Mouse (Mus musculus) heart, embryonic 16.5 days (tissue): ENCODE results near the gene Mrm3. TPM values are rescaled to one million over a fixed set of nuclear protein-coding genes. Genes with fewer than 3 reads are reported as not detected.

ENCODE experiments used
- ATAC-seq: fragments of 200-750 bp; cut with Nextera tagmentation; replicated peaks from 2 replicates; pipeline ENCODE4 v1.8.0; 2017; ENCODE audit warnings: moderate number of reproducible peaks; ENCODE audit not compliant: insufficient read depth, low FRiP score; ENCODE audit errors: extremely low read depth
- H3K27ac ChIP-seq: fragments of 300-500 bp; sonication (generic); 2 replicates; pipeline ENCODE4 v1.5.1; 2014; ENCODE audit warnings: mild to moderate bottlenecking, low read length, control low read depth, moderate library complexity
- H3K27me3 ChIP-seq: fragments of 300-500 bp; sonication (generic); 2 replicates; pipeline ENCODE4 v1.6.1; 2014; ENCODE audit warnings: low read length, mixed read lengths; ENCODE audit not compliant: control insufficient read depth, insufficient read depth
- H3K36me3 ChIP-seq: fragments of 300-500 bp; sonication (generic); 2 replicates; pipeline ENCODE4 v1.6.1; 2014; ENCODE audit not compliant: control insufficient read depth, insufficient read depth
- H3K4me1 ChIP-seq: fragments of 300-500 bp; sonication (generic); 2 replicates; pipeline ENCODE4 v1.6.1; 2014; ENCODE audit warnings: low read length, mixed read lengths; ENCODE audit not compliant: control insufficient read depth, insufficient read depth
- H3K4me2 ChIP-seq: fragments of 300-500 bp; sonication (generic); 2 replicates; pipeline ENCODE4 v1.6.1; 2014; ENCODE audit warnings: low read depth, mild to moderate bottlenecking, control low read depth, low read length
- H3K4me3 ChIP-seq: fragments of 300-500 bp; sonication (generic); 2 replicates; pipeline ENCODE4 v1.5.1; 2014; ENCODE audit warnings: mild to moderate bottlenecking, control low read depth, low read length
- H3K9ac ChIP-seq: fragments of 300-500 bp; sonication (generic); 2 replicates; pipeline ENCODE4 v1.6.1; 2014; ENCODE audit warnings: low read length, control low read depth
- H3K9me3 ChIP-seq: fragments of 300-500 bp; sonication (generic); replicated peaks from 2 replicates; pipeline ENCODE4 v1.6.1; 2016; ENCODE audit warnings: low read length; ENCODE audit not compliant: control insufficient read depth
- WGBS: fragments of 180-500 bp; shearing (Covaris S2); extraction: QIAGEN DNeasy Blood & Tissue Kit; methylation state at CpG from one replicate; pipeline ENCODE4 v1.1.7; 2014; 5-methylcytosine and 5-hydroxymethylcytosine counted together
- polyA plus RNA-seq: library from polyadenylated mRNA; unstranded; fragments of >200 nt; fragmentation: Nextera tagmentation; extraction: Ambion mirVana; gene quantifications from 2 replicates; pipeline ENCODE4 v1.2.1, GENCODE M21; 2015

Gene Mrm3
- polyA plus RNA-seq, 1 experiment from 2014 or later: 31.7 TPM

DNA sequence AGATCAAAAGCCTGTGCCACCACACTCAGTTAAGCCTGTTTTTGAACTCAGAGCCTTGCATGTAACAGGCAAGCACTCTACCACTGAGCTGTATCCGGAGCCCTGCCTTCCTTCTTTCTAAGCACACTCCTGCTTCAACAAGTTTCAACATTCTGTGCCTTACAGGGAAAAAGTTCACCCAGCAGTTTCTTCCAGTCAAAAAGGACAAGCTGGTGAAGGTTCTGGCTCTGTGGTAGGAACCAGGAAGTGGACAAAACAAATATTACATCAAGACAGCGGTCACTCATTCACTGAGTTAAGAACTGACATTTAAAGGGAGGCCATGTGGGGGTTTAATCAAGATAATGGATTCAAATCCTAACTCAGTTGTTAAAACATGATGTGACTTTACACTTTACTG is 28.5 kb upstream of the Mrm3 start:
- Histone ChIP-seq H3K27me3 (no peaks in the 10 kb centered on the region), H3K4me2 (no peak overlapping the region), H3K9ac (no peak overlapping the region), H3K4me3 (no peak overlapping the region), H3K4me1 (peaks cover 4% of the 10 kb centered on the region), H3K9me3 (no peaks in the 10 kb centered on the region), H3K36me3 (peaks cover 10% of the 10 kb centered on the region), H3K27ac (no peak overlapping the region)
- WGBS: 92% methylated on average over 2 of the region's 2 CpGs
- no peak for ATAC-seq

- H3K9ac ChIP-seq: no peak overlapping the region; the same call in 1 of the 2 replicates
- H3K36me3 ChIP-seq: peaks cover 13% of the 10 kb centered on the region
- peaks cover 4% of the 10 kb centered on the region for H3K4me1 ChIP-seq
- H3K4me3 ChIP-seq: peak overlapping the region; percentile 77
- WGBS: 96% methylated on average over 5 of the region's 5 CpGs
- peak overlapping the region; percentile 87; the same call in 1 of the 2 replicates for H3K27ac ChIP-seq
- no peak for ATAC-seq
- no peaks in the 10 kb centered on the region for H3K27me3 ChIP-seq
- H3K4me2 ChIP-seq: peak overlapping the region; percentile 84
- no peaks in the 10 kb centered on the region for H3K9me3 ChIP-seq
Observed at GRCm38 (mm10) chr11:76216049-76216540, 27.4 kb upstream of the Mrm3 start.

GRCm38 (mm10) chr11:76216681-76217389 is 26.7 kb upstream of the Mrm3 start:
- peak overlapping the region; percentile 87 for H3K27ac ChIP-seq
- H3K4me2 ChIP-seq: peak overlapping the region; percentile 84
- H3K36me3 ChIP-seq: peaks cover 12% of the 10 kb centered on the region
- 2% methylated on average over 33 of the region's 33 CpGs for WGBS
- H3K27me3 ChIP-seq: no peaks in the 10 kb centered on the region
- H3K9me3 ChIP-seq: no peaks in the 10 kb centered on the region
- peak overlapping the region; percentile 77 for H3K4me3 ChIP-seq
- ATAC-seq: peak; percentile 12
- peak overlapping the region; percentile 87 for H3K9ac ChIP-seq
- H3K4me1 ChIP-seq: peaks cover 4% of the 10 kb centered on the region

DNA sequence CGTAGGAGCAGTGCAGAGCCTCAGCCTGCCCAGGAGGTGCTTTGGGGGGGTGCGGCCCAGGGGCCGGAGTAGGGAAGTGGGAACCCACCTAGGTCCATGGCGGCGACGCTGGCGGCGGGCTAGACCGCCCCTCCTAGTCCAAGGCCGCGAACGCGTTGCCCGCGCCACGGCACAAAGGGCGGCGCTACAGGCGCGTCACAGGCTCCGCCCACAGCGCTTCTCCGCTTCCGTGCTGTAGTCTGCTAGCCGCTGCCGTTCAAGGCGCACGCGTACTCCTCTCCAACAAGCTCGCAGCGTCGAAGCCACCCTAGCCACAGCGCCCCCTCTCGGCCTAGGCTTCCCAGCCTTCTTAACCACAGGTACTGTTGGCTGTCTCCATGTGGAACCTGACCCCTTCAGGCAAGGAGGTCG is 26.1 kb upstream of the Mrm3 start, which contains the start of the genes Dbil5 and Gemin4:
Dbil5 (plus strand) TSS at position 219 of the 411 bp plus-strand sequence.
Gemin4 (minus strand) TSS at position 275 of the 411 bp plus-strand sequence.
- peak within 1 kb of the TSS; percentile 87 for H3K9ac ChIP-seq
- H3K4me1 ChIP-seq: peaks cover 4% of the 10 kb centered on the region
- no peaks in the 10 kb centered on the region for H3K9me3 ChIP-seq
- peak within 1 kb of the TSS; percentile 84 for H3K4me2 ChIP-seq
- H3K4me3 ChIP-seq: peak within 1 kb of the TSS; percentile 77
- H3K27me3 ChIP-seq: no peaks in the 10 kb centered on the region
- H3K36me3 ChIP-seq: peaks cover 12% of the 10 kb centered on the region
- peak; percentile 96 for ATAC-seq
- peak within 1 kb of the TSS; percentile 87 for H3K27ac ChIP-seq
- under 1% methylated on average over 35 of the region's 35 CpGs for WGBS

DNA sequence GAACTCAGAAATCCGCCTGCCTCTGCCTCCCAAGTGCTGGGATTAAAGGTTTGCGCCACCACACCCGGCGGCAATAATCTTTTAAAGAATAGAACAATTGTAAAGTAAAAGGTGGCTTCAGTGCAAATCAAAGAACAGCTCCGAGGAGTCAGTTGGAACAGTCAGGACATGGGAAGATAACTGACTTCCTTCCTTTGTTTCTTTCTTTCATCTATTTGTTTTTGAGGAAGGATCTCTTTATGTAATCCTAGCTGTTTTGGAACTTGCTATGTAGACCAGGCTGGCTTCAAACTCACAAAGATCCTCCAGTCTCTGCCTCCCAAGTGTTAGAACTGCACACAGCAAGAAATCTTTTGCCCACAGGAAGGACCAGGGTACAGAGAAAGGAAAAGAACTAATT is 18.9 kb upstream of the Mrm3 start:
- no peaks in the 10 kb centered on the region for H3K27me3 ChIP-seq
- no peaks in the 10 kb centered on the region for H3K9me3 ChIP-seq
- no peak overlapping the region for H3K4me3 ChIP-seq
- 90% methylated on average over 5 of the region's 5 CpGs for WGBS
- H3K4me2 ChIP-seq: no peak overlapping the region
- no peaks in the 10 kb centered on the region for H3K4me1 ChIP-seq
- no peak overlapping the region for H3K9ac ChIP-seq
- no peak overlapping the region for H3K27ac ChIP-seq
- peaks cover 8% of the 10 kb centered on the region; the same call in 1 of the 2 replicates for H3K36me3 ChIP-seq
- no peak for ATAC-seq

- Histone ChIP-seq H3K4me2 (no peak overlapping the region), H3K36me3 (peaks cover 8% of the 10 kb centered on the region; the same call in 1 of the 2 replicates), H3K27me3 (no peaks in the 10 kb centered on the region), H3K4me1 (no peaks in the 10 kb centered on the region), H3K9me3 (no peaks in the 10 kb centered on the region), H3K9ac (no peak overlapping the region), H3K4me3 (no peak overlapping the region), H3K27ac (no peak overlapping the region)
- ATAC-seq: no peak
Observed at GRCm38 (mm10) chr11:76225051-76225450, 18.5 kb upstream of the Mrm3 start.

DNA sequence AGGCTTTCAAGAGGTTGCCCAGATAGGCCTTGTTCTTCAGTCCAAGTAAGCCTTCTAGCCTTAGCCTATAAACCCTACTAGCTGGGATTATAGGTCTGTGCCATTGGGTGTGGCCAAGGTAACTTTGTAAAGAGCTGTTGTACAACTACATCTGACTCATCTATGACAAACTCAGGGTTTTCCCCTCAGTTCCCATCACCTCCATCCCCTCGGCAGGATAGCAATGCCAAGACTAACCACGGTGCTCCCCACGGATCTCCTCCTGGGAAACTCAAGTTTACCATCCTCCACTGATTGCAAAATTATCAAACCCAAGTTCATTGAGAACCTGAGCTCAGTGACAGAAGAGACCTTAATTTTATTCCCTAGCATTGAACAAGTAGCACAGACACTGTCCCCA is 7.4 kb upstream of the Mrm3 start:
- H3K9ac ChIP-seq: no peak overlapping the region
- H3K4me3 ChIP-seq: no peak overlapping the region
- no peak overlapping the region for H3K27ac ChIP-seq
- H3K4me2 ChIP-seq: no peak overlapping the region
- no peaks in the 10 kb centered on the region for H3K27me3 ChIP-seq
- peaks cover 29% of the 10 kb centered on the region for H3K36me3 ChIP-seq
- ATAC-seq: no peak
- H3K9me3 ChIP-seq: no peaks in the 10 kb centered on the region
- 90% methylated on average over 3 of the region's 3 CpGs for WGBS
- no peaks in the 10 kb centered on the region for H3K4me1 ChIP-seq

DNA sequence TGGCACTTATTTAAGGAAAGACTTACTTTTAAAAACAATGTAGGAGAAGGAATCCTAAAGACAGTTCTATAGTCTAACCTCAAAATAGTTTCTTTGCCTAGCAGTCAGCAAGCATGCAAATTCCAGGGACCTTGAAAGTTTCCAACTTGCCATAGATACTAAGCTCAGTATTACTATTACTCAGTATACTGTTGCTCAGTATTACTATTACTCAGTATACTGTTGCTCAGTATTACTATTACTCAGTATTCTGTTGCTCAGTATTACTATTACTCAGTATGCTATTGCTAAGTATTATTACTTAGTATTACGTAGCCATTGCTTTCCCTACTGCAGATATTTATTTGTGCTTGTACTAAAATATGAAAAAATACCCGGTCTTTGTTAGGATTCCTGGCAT is 3.8 kb upstream of the Mrm3 start:
- H3K9ac ChIP-seq: no peak overlapping the region
- H3K27ac ChIP-seq: no peak overlapping the region
- H3K4me3 ChIP-seq: no peak overlapping the region
- ATAC-seq: no peak
- H3K36me3 ChIP-seq: peaks cover 8% of the 10 kb centered on the region
- 96% methylated on average over 2 of the region's 2 CpGs for WGBS
- no peak overlapping the region for H3K4me2 ChIP-seq
- H3K27me3 ChIP-seq: no peaks in the 10 kb centered on the region
- H3K4me1 ChIP-seq: peaks cover 11% of the 10 kb centered on the region
- H3K9me3 ChIP-seq: no peaks in the 10 kb centered on the region

DNA sequence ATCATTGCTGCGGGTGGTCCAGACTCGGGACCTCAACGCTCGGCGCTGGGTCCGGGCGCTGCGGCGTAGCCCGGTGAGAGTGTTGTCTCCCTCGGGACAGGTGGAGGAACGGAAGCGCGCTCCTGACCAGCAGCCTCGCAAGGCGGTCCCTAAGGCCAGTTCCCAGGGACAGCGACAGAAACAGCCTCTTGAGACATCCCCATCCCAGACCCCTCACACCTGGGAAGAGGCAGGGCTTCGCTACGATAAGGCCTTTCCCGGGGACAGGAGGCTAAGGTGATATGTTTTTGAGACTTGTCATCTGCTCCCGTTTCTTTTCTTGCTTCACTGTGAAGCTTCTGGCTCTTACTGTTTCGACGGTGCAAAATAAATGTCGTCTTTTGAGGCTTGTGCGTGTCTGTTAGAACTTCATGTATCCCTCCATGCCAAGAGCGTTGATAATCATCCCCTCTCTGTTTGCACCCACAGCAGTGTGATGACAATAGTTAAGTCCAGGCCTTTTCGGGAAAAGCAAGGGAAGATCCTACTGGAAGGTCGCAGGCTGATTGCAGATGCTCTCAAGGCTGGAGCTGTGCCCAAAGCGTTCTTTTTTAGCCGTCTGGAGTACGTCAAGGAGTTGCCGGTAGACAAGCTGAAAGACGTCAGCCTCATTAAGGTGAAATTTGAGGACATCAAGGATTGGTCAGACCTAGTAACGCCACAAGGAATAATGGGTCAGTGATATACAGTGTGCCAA is 464 bp downstream of the Mrm3 start:
- H3K27me3 ChIP-seq: no peaks in the 10 kb centered on the region
- H3K4me2 ChIP-seq: peak overlapping the region; percentile 85
- peak overlapping the region; percentile 66 for H3K27ac ChIP-seq
- H3K9me3 ChIP-seq: no peaks in the 10 kb centered on the region
- peak overlapping the region; percentile 88 for H3K4me3 ChIP-seq
- ATAC-seq: peak; percentile 42; the same call in 1 of the 2 replicates
- peak overlapping the region; percentile 88 for H3K9ac ChIP-seq
- WGBS: 1% methylated on average over 34 of the region's 34 CpGs
- peaks cover 14% of the 10 kb centered on the region for H3K4me1 ChIP-seq
- H3K36me3 ChIP-seq: peaks cover 13% of the 10 kb centered on the region
